Mouse (Mus musculus) ES-E14 (cell line): Measurements from ENCODE around the gene Ulk4.

Experiments used
- HCFC1 ChIP-seq: IDR thresholded peaks from 2 replicates; pipeline ENCODE4 v1.6.1; 2012; ENCODE audit warnings: low read length, inconsistent platforms, borderline replicate concordance; ENCODE audit not compliant: insufficient read depth
- MAFK ChIP-seq: IDR thresholded peaks from 2 replicates; pipeline ENCODE4 v1.6.1; 2014; ENCODE audit warnings: mild to moderate bottlenecking, low read depth, low read length, inconsistent platforms; ENCODE audit not compliant: insufficient read depth

- TF ChIP-seq MAFK (no peak), HCFC1 (no peak)
Observed at GRCm38 (mm10) chr9:121250854-121251253, 26.1 kb downstream of the Ulk4 start.
